Mouse (Mus musculus) cerebellum, postnatal 10 days (tissue): ENCODE measurements at regions not wholly inside any gene's neighbourhood (a gene's known extent, or its start where the extent isn't known, plus 50 kb on each side); places are given as distances from the start of the nearest gene placed in this dataset.

Experiments used
- DNase-seq, 2 experiments: peaks; one replicate each; pipeline ENCODE4 v3.0.0; 2021; ENCODE audit warnings: mixed read lengths in 2 of 2

GRCm38 (mm10) chr5:60143391-60143790 is 1665.2 kb upstream of the G6pd2 start:
- DNase-seq = peak in 1 of 2 experiments; percentile 3

DNA sequence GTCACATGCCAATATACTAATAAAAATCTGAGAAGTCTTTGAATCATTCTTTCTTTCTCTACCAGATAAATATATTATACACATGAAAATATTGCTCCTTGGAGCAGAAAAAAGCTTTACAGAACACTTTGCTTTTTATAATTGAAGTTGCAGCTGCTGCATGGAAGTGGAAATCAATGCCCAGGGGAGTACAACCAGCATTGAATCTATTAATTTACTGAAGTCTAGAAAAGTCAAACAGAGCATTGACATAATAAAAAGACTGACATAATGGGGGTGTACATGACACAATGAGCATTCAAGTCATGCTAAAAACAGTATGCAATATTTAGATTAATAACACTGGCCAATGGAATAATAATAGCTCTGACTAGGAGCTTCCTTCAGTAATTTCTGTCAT is 1663.0 kb upstream of the G6pd2 start:
- DNase-seq = no peak
